Mouse (Mus musculus): ENCODE results near the gene Apol7e.
"Not testable (repeated sequence)": the region's sequence is repeated elsewhere in the genome, so short reads cannot be mapped to it uniquely, and the experiment has no call there.

Apol7e gene

GRCm38 (mm10) chr15:77698656-77699055 is at the start of gene Apol7e:
Apol7e (plus strand) TSS chr15:77698857.
- not testable (repeated sequence) for DNase-seq (ENCODE audit: low spot score)

- DNase-seq (ENCODE audit: low spot score) = not testable (repeated sequence)
These were observed 47.5 kb upstream of the Apol7e start for GRCm38 (mm10) chr15:77651143-77651542.

DNA sequence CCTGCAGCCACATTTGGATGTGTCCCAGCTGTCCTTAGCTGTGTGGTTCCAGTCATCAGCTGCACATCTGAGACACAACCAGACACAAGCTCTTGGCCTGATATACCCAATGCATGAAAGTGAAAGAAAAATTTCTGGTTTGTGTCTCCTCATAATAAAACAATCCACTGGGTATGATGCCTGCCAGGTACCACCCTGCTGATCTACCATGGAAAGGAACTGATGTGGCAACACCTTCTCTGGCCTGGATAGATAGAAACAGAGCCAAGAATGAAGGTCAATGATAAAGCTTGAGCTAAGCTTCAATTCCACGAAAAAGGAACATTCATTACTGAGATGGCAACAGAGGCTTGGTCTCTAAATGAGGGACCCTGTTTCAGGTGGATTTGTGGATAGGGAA is 38.9 kb upstream of the Apol7e start:
- not testable (repeated sequence) for DNase-seq (ENCODE audit: low spot score)

GRCm38 (mm10) chr15:77661841-77662240 is 36.8 kb upstream of the Apol7e start:
- DNase-seq (ENCODE audit: low spot score) = not testable (repeated sequence)

DNA sequence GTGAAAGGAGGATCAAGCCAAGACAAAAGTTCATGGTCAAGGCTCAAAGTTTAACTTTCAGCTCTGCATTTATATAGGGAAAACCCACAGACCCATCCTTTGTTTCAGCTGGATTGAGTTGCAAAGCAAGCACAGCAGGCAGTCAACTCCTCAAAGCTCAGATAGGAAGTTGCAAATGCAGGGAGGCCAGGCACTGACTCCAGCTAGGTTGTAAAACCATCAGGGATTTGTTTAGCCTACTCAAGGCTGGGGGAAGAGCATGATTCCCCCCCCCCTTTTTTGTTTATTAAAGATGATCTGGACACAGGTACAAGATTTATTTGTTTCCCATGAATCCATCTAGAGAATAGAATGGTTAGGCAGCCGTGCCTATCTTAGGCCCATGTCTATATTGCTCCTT is 24.6 kb upstream of the Apol7e start:
- DNase-seq (ENCODE audit: low spot score) = not testable (repeated sequence)

- peak; percentile 17 for DNase-seq (ENCODE audit: low spot score)
These were observed 14.7 kb upstream of the Apol7e start for GRCm38 (mm10) chr15:77683944-77684343.

DNA sequence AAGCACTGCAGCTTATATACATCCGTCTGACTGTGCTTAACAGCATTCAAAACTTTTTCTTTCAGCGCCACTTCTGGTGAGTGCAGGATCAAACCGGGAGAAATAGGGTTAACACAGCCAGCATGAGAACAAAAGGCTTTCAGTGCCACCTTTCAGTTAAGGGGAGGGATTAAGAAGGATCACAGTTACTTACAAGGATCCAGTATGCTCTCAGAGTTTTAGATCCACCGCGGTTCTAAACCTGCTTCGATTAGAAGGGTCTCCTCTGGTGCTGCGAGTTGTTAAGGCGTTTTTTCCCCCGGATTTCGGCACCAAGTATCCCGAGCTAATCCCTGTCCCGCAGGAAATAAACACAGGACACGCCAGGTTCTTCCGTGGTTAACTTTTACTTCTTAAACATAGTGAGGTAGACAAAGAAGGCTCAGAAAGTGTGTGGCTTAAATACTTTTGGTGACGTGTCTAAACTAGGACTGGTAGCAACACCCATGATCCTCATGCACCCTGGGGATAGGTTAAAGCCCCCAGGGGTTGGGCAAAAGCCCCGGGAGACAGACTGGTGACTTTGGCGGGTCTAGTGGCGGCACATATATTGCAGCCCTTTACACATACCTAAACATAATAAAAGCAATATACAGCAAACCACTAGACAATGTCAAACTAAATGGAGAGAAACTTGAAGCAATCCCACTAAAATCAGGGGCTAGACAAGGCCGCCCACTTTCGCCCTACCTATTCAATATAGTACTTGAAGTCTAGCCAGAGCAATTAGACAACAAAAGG is 6.9 kb upstream of the Apol7e start:
- DNase-seq (ENCODE audit: low spot score) = not testable (repeated sequence)

GRCm38 (mm10) chr15:77694687-77695295 is 3.9 kb upstream of the Apol7e start:
- peak; percentile 16 for DNase-seq (ENCODE audit: low spot score)

- not testable (repeated sequence) for DNase-seq (ENCODE audit: low spot score)
These were observed 6.6 kb downstream of the Apol7e start for GRCm38 (mm10) chr15:77705306-77705705.

- DNase-seq (ENCODE audit: low spot score) = not testable (repeated sequence)
These were observed 10.3 kb downstream of the Apol7e start for GRCm38 (mm10) chr15:77708936-77709335.

DNA sequence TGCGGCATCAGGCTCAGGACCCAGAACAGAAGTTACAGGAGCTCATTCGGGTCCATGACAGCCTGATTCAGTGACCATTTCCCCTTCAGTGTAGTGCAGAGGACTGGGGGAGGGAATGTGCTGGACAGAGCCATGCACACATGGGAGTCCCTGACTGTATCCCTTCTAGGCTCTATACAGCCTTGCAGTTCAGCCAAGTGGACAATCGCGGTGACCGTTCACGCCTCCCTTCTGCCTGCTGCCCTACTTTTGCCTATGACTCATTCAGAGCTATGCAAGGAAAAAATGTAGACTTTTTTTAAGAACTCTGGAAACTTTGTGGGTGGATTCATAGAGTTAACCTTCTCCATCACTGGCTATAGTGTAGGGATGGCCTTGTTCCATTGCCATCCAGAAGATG is 19.6 kb downstream of the Apol7e start:
- DNase-seq (ENCODE audit: low spot score) = not testable (repeated sequence)

GRCm38 (mm10) chr15:77721509-77721908 is 22.9 kb downstream of the Apol7e start:
- DNase-seq (ENCODE audit: low spot score) = not testable (repeated sequence)

GRCm38 (mm10) chr15:77724208-77724911 is 25.7 kb downstream of the Apol7e start:
- not testable (repeated sequence) for DNase-seq (ENCODE audit: low spot score)

- not testable (repeated sequence) for DNase-seq (ENCODE audit: low spot score)
These were observed 26.9 kb downstream of the Apol7e start for GRCm38 (mm10) chr15:77725393-77726020.

DNA sequence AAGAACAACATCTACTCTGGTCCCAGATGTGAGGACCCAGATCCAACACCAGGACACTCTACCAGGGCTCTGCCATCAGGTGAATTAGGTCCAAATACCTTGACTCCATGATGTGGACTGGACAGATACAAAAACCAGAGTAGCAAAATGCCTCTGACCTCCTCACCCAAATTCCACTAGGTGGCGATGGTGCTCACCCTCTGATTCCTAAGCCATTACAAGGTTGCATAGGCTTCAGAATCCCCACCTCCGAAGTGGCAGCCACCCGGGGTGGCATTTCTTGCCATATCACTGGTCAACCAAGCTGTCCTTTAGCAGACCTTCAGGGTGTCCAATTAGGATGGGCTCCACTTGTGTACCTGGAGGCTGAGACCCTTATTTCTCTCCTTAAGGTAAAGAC is 28.5 kb downstream of the Apol7e start:
- not testable (repeated sequence) for DNase-seq (ENCODE audit: low spot score)

GRCm38 (mm10) chr15:77727745-77728144 is 29.1 kb downstream of the Apol7e start:
- not testable (repeated sequence) for DNase-seq (ENCODE audit: low spot score)

DNA sequence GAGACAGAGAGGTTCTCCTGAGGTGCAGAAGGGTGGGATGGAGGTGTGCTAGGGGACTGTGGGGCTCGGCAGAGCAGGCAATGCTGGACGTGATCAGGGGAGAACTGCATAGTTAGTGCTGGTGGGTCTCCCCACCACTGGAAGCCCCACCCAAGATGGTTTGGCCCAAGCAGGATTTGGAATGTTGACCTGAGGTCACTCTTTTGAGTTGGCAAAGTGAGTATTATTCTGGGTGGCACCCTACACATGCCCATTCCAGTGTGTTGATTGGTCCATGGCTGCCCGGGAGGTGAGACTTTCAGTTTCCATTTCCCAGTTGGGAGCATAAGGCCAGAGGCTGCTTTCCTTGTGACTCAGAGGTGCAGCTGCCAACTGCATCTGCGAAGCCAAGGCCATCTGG is 30.1 kb downstream of the Apol7e start, which contains the start of gene Apol9b:
Apol9b (plus strand) TSS at position 301 of the 400 bp plus-strand sequence.
- not testable (repeated sequence) for DNase-seq (ENCODE audit: low spot score)

- DNase-seq (ENCODE audit: low spot score) = no peak
These were observed 32.9 kb downstream of the Apol7e start for GRCm38 (mm10) chr15:77731605-77732004.

DNA sequence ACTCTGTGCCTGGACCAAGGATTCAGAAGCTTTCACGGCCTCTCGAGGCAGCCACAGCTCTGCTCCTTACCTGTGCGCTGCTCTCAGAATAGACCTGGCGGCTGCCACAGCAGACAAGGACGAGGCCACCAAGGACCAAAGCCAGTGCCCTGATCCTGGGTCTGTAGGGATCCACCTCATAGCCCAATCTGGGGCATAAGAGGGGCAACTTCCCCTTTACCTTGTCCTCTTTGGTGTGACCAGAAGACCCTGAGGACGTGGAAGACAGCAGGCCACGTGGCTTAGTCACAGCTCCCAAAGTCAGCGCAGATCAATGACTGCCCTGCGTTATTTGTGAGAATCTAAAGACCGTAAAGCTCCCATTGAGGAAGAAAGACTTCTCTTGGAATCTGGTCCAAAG is 34.2 kb downstream of the Apol7e start:
- DNase-seq (ENCODE audit: low spot score) = not testable (repeated sequence)

- DNase-seq (ENCODE audit: low spot score) = not testable (repeated sequence)
These were observed 34.7 kb downstream of the Apol7e start for GRCm38 (mm10) chr15:77733380-77733779.

DNA sequence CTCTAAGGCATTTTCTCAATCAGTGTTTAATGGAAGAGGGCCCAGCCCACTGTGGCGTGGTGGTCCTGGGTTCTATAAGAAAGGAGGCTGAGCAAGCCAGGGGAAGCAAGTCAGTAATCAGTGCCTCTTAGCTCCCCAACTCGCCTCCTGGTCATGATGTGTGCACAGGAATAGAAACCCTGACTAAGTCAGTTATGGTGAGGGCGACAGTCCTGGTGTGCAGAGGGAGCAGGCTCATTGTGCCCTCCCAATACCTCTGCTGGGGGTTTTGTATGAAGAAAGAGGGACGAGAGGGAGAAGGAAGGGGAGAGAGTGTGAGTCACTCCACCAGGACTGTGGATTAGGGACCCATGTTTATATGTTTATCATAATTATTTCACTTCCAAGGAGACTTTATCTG is 35.2 kb downstream of the Apol7e start:
- DNase-seq (ENCODE audit: low spot score) = not testable (repeated sequence)
